Mouse (Mus musculus): Measurements from ENCODE around the gene Peg12.

GRCm38 (mm10) chr7:62420566-62420965, 43.7 kb downstream of the Peg12 start:
- TF ChIP-seq CTCF (conservative IDR thresholded peaks at IDR 0.05; ENCODE audit: insufficient read depth, insufficient read length, low read depth, low read length) (no peak), POLR2A (IDR thresholded peaks at IDR 0.05; ENCODE audit: low read depth, low read length) (no peak)

All from kidney, adult 2 months (tissue).